Mouse (Mus musculus): Measurements from ENCODE around the gene Sec11a.
"Not testable (repeated sequence)": the region's sequence is repeated elsewhere in the genome, so short reads cannot be mapped to it uniquely, and the experiment has no call there.

Sec11a gene

DNA sequence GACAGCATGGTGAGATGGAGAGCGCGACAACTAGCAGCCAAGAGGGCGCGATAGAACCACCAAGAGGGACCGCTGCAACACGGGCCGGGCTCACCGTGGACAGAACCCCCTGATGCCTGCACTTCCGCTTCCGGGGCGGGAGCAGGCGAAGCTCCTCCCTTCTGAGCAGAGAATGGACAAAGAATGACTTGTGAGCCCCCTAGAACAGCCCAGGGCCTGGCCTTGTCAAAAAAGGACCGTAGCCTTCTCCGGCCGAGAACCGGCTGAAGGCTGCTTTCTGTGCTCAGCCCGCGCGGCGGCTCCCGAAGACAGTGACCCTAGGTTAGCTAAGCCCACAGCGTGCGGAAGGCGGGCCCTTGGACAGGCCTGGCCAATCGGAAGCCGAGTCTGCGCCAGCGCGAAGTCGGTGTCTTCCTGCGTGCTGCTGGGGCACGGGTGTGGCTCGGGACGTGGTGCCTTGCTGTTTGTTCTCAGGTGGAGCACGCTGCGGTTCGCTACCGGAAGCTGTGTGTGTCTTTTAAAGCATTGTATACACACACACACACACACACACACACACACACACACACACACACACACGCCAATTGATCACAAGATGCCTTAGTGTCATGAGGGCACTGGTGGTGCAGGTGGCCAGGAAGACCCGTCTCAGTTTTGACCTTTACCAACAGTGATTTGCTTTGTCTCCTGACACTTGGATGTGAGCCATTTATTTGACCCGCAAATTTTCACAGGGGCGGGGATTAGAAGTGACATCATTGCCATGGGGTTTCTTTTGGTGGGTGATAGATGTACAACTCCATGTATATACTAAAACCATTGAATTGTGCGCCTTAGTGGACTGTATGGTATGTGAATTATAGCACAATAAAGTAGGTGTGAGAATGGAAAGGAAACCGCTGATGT lies at the start of gene Sec11a:
Gene Sec11a (minus strand): TSS at position 336 of the 906 bp plus-strand sequence.
- DNase-seq (ENCODE audit: low read depth): peak; percentile 84

DNA sequence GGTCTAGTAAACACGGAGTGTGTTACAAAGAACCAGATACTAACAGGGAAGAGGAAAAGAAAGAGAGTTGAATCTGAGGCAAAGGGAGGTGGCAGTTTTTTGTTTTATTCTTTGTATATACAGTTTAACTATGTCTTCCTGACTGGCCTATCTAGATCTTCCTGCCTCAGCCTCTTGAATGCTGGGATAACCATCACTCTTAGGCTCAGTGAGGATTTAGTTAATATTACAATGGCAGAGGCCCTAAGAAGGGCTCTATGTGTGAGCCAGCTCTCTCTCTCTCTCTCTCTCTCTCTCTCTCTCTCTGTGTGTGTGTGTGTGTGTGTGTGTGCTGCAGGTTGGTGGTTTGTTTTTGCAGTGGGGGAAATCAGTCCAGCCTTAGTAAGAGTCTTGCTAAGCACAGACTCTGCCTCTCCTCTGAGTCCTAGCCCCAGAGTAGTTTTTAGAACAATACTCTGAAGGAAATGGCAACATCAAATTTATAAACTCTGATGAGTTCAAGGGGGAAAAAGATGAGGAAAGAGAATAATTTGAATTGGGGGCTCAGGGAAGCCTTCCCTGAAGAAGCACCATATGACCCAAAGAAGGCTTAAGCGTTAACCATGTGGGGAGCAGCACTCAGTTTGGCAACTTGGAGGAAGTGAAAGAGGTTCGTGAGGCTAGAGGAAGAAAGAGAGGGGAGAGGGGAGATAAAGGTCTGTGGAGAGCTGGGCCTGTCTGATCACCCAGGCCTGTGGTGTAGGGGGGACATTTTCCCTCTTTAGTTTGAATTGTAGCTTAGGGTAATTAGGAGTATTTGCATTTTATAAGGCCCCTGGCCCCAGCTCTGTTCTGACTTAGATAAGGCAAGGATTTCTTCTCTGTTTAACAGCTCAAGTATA lies 47.9 kb upstream of the Sec11a start:
- DNase-seq (ENCODE audit: low read depth): no peak

GRCm38 (mm10) chr7:80994663-80995005 lies 47.1 kb upstream of the Sec11a start:
- DNase-seq (ENCODE audit: low read depth): no peak

GRCm38 (mm10) chr7:80993834-80994662 lies 46.5 kb upstream of the Sec11a start:
- DNase-seq (ENCODE audit: low read depth): no peak

DNA sequence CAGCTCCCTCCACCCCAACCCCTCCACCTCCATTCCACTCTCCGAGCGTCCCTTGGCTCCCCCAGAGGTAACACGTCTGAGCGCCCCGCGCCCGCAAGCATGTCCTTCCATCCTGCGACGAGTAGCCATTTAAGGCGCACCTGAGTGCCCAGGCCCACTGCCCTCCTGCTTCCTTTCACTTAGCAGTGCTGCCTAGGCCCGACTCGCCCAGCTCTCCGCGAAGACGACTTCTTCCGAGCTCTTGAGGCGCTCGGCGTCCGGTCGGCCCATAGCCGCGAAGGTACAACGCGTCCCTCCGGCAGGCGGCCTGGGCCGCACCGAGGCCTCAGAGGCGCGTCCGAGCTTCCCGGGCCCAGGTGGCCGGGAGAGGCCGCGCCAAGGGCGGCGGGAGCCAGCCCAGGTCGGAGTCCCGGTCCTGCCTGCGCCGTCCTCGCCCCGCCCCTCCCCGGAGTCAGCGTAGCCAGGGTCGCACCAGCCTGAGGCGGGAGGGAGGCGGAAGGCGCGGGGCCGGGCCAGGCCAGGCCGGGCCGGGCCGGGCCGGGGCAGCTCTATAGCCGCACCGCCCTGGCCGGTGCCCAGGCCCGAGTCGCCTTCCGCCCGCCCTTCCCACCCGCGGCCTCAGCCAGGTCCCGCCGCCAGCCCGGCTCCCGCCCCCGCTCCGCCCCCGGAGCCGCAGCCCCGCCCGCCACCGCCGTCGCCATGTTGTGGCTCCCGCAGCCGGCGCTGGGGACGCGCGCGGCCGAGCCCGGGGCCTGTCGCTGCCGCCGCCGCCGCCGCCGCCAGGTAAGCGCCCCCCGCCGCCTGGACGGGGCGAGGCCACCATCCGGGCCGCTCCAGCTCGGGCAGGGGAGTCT lies 45.6 kb upstream of the Sec11a start, which contains the start of gene Zfp592:
Gene Zfp592 (plus strand): TSS at position 702 of the 854 bp plus-strand sequence.
- DNase-seq (ENCODE audit: low read depth): no peak

DNA sequence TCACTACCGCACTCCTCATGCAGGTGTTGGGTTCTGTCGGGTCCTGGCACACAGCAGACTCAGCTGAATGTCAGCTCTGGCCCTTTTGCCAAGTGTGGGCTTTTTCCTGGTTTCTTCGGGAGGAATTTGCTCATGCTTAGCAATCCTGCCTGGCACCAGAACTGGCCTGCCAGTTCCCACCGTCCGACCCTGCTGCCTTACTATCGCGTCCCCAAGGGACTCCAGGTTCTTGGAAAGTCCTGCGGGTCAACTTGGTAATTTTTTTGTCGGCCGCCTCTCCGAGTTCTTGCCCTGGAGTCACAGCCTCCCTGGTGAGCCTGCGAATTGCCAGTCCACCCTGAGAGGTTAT lies 45.0 kb upstream of the Sec11a start:
- DNase-seq (ENCODE audit: low read depth): no peak

DNA sequence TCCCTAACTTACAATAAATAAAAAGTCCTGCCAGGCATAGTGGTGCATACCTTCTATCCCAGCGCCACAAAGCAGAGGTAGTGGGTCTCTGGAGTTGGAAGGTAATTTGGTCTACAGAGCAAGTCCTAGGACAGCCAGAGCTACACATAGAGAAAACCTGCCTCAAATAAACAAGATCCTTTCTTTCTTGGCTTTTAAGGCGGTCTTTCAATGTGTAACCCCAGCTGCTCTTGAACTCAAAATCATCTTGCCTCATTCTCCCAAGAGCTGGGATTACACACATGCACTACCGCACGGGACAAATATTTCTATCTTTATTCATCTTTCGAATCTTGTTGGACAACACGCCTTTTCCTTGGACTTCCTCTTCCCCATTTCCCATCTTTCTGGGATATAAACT lies 44.5 kb upstream of the Sec11a start:
- DNase-seq (ENCODE audit: low read depth): no peak

DNA sequence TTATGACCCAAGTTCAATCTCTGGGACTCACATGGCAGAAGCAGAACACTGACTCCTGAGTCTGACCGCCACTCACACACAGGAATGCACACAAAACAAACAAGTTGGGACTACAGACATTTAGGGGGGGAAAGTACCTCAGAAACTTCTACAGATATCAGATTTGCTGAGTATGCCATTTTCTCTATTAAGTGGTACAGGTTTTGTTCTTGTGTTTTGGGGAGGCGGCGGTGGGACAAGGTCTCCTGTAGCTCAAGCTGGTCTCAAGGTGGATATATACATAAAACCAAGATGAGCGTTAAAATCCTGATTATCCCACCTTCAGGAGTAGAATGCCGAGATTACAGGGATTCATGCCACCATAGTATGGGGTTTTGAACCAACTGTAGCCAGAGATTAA lies 44.0 kb upstream of the Sec11a start:
- no peak for DNase-seq (ENCODE audit: low read depth)

DNA sequence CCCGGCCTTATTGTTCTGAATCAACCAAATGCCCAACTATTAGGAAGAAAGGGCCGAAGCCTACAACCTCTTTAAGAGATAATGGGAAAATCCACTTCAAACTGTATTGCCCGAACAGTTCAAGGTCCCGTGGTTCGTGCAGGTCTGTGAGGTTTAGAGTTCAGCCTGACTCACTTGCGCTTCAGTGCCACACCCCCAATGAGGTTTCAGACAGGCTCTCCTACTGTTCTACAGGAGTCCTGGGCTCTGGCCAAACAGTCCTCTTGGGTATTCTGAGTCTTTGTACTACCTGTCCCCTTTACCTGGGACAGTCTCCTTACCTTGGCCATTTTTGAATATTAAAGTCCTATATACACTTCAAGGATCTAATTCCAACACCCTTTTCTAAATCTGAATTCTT lies 42.7 kb upstream of the Sec11a start:
- DNase-seq (ENCODE audit: low read depth): no peak

GRCm38 (mm10) chr7:80987805-80988625 lies 40.4 kb upstream of the Sec11a start:
- no peak for DNase-seq (ENCODE audit: low read depth)

DNA sequence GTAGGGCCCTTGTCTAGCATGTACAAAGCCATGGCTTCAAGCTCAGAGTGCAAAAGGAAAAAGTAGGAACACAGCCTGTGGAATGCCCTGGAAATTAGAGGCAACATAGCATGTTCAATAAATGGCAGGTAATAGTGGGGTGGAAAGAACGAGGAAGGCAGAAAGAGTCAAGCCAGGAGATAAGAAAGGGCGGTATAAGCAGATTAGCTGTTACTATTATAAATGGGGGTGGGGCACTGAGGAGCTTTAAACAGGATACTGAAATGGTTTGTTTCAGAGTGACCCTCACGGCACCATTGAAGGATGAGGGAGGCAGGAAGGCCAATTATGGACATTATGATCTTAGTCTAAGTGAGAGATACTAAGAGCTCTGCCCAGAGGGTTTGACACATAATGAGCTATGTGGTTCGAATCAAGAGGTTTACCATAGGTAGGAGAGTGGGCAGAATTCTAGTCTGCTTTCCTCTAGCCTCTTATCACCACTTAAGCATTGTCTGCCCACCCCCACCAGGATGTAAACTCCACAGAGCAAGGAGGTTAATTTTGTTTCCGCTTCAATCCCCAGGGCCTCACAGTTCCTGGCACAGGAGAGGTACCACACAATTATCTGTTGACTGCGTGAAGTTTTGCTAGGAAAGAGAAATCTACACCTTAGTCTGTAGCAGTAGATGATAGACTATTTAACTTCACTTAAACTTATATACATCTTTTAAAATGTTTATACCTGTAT lies 39.0 kb upstream of the Sec11a start:
- DNase-seq (ENCODE audit: low read depth): no peak

- no peak for DNase-seq (ENCODE audit: low read depth)
These were observed 33.0 kb upstream of the Sec11a start for GRCm38 (mm10) chr7:80980566-80980965.

- not testable (repeated sequence) for DNase-seq (ENCODE audit: low read depth)
These were observed 26.0 kb upstream of the Sec11a start for GRCm38 (mm10) chr7:80973638-80974015.

DNA sequence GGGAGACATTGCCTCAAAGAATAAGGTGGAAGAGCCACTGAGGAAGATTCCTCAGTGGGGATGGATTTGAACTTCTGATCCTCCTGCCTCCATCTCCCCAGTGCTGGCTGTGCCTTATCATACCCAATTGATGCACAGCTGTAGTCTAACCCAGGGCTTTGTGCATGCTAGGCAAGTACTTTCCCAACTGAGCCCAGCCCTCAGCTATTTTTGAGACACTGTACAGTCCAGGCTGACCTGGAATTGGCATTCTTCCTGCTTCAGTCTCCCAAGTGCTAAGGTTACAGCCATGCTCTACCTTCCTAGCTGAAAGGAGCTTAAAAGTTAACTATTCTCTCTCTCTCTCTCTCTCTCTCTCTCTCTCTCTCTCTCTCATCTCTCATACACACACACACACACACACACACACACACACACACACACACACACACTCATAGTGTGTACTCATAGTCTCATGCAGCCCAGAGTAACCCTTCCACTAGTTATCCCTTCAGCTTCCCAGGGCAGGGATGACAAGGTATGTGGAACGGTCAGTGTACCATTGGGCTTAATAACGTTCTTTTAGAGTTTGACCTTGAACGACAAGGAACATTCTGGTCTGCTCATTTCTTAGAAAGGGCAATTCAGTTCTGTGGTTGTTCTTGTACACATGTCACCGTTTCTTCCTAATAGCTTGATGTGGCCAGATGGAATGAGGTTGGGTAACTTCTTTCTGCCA lies 25.5 kb upstream of the Sec11a start:
- DNase-seq (ENCODE audit: low read depth): not testable (repeated sequence)

DNA sequence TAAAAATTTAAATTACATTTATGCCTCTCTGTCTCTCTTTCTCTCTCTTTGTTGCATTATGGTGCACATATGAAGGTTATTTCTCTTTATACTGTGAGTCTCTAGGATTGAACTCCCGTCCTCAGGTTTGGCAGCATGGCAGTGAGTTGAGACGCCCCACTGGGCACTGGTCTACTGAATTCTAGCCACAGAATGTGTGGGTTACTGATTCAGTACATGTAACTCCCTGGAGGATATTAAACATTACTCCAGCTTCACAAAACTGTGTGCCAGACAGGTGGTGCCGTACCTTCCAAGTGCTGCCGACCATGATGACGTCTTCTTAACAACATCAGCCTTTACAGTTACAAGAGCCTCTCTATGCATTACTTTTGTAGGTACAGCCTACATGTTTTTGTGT lies 24.5 kb upstream of the Sec11a start:
- DNase-seq (ENCODE audit: low read depth): no peak

DNA sequence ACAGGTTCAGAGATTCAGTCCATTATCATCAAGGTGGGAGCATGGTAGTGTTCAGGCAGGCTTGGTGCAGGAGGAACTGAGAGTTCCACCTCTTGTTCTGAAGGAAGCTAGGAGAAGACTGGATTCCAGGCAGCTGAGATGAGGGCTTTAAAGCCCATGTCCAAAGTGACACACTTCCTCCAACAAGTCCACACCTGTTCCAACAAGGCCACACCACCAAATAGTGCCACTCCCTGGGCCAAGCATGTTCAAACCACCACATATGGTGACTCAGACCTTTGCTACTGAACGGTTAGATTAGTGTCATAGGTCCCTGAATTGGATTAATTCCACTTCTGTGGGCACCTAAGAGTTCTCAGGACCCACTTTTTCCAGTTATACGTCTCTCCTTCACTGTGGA lies 23.8 kb upstream of the Sec11a start:
- DNase-seq (ENCODE audit: low read depth): no peak

GRCm38 (mm10) chr7:80970913-80971312 lies 23.3 kb upstream of the Sec11a start:
- DNase-seq (ENCODE audit: low read depth): no peak

DNA sequence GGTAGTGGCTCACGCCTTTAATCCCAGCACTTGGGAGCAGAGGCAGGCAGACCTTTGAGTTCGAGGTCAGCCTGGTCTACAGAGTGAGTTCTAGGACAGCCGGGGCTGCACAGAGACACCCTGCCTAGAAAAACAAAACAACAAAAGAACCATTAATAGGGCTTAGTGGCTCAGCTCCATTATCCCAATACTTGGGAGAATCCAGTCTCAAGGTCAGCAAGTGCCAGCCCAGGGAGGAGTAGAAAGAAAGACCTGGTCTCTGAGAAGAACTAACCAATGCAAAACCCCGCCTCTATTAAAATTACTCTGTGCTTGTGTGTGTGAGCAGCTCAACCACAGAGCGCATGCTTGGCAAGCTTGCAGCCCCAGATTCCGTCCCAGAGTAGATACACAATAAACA lies 15.2 kb upstream of the Sec11a start:
- no peak for DNase-seq (ENCODE audit: low read depth)

DNA sequence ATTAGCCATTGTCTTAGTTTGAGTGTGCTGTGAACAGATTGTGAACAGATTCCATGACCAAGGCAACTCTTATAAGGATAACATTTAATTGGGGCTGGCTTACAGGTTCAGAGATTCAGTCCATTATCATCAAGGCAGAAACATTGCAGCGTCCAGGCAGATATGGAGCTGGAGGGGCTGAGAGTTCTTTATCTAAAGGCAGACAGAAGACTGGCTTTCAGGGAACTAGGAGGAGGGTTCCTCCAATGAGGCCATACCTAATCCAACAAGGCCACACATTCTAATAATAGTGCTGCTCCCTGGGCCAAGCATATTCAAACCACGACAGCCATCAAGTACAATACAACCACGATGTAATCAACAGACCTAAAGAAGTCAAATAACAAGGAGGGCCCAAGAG lies 11.4 kb upstream of the Sec11a start:
- peak; percentile 54 for DNase-seq (ENCODE audit: low read depth)

All from c-Kit-positive CD71-positive TER-119-negative erythroid progenitor cells, embryonic 14.5 days (primary cell).